Mouse (Mus musculus): ENCODE results near the gene Hnrnpc.

The Hnrnpc gene

DNA sequence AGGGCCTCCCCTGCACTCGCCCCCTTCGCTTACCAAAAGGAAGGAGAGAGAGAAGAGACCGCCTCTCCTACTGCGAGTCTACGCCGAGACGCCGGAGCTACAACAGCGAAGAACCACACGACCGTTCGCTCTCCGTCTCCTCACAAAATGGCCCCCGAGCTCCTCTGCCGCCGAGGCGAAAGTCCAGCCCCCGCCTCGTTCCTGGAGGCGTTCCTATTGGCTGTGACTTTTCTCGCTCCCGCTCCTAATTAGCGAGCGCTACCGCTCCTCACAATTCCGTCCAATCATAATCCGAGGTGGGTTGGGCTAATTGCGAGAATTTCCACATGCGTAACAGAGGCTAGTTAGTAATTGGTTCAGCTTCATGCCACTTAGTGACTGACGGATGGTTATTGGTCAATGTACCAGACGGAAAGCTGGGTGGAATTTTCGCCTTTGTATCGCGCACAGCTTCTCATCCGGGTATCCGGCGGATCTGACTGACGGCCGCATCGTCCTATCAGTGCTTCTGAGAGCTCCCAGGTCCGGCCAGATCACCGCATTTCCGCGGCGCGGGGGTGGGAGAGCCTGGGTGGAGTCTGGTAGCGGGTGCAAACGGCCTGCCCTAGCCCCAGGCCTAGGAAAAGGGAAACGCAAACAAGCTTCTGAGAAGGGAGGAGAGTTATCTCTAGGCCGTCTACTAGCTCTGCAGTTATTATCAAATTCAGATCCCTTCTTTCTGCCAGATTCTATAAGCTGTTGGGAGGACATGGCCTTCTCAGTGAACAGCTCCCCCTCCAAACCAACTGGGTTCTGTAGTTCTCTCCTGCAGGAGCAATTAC is at the start of gene Hnrnpc:
Gene Hnrnpc, minus strand, starts transcription at position 173 of the 821 bp plus-strand sequence.
- DNase-seq, result peak; percentile 100

DNA sequence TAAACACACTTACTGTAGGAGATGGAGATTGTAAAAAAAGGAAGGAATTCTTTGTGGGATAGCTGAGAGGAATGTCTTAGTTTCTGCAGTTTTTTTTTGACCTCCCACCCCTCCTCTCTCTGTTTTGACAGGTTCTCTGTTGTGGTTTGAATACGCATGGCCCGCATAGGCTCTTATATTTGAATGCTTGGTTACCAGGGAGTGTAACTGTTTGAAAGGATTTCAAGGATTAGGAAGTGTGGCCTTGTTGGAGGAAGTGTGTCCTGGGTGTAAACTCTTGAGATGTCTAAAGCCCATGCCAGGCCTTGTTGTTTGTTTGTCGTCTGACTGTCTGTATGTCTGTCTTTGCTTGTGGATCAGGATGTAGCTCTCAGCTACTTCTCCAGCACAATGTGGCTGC is 48.8 kb upstream of the Hnrnpc start:
- no peak for DNase-seq

DNA sequence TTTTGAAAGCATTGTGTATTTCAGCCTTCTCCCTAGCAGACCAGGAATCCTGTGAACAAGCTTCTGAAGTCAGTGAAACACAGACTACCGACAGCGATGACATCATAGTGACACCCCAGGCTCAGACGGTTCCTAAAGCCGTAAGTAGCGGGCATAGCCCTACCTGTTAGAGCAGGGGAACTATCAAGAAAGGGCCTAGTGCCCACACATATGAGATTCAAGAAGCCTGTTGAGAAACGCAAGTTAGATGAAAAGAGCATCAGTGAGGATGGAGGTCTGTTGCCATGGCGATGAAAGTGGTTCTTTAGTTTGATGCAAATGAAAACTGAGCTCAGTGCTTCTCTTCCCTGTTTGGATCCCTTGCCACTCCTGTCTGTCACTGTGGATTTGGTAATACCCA is 48.4 kb upstream of the Hnrnpc start:
- no peak for DNase-seq

- DNase-seq, result no peak
Observed at GRCm38 (mm10) chr14:52149888-52150287, 46.1 kb upstream of the Hnrnpc start.

DNA sequence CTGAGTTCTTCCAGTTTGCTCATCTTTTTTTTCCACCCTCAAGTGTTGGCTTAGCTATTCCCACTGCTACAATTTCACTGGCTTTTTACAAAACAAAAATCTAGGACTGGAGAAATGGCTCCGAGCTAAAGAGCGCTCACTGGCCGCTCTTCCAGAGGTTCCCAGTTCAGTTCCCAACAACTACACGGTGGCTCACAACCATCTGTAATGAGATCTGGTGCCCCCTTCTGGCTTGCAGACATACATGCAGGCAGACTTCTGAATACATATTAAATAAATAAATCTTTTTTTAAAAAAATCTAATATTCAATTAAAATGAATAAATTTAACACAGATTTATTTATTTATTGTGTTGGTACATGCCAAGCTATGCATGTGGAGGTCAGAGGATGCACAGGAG is 42.7 kb upstream of the Hnrnpc start:
- peak in 1 of 2 experiments; percentile 22 for DNase-seq

DNA sequence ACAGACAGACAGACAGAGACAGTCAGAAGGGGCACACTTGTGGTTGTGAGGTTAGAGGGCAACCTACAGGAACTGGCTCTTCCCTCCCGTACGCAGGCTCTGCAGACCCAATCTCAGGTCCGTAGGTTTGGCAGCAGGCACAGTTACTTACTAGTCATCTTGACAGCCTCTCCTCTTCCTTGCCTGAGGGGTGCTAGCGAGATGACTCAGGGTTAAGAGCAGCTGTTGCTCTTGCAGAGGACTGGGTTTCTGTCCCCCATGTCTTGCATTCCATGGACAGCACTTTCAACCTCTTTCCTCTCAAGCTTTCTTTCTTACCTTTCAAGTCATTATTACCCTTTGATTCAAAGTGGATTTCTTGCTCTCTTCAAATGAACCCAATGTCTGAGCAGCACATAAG is 40.3 kb upstream of the Hnrnpc start:
- no peak for DNase-seq

DNA sequence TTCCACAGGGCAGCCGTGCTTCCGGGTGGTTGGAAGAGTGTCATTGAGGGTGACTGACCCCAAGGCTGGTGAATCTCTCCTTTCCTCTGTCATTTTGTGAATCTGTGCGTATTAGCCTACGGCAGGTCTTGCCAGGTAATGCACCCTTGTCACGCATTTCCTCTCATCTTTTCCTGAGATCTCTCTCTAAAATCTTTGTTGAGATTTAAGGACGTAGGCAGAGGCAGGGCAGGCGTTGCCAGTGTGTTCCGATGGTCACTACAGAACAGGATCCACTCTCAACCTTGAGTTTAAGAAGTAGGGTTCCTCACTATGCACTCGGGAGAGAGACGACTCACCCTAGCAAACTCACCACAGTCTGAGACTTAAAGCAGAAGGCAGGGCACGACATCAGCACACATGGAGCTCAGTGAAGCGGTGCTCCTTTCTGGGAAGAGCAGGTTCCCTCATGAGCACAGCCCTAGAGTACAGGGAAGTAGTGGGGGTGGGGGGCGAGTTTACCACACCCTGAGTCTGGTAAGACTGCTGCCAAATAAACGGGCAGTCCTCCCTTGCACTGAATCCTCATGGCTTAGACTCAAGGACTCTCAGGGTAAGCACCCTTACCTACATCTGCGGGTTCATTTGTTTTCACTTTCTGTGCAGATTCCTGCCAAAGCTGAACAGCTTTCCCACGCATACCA is 37.8 kb upstream of the Hnrnpc start:
- no peak for DNase-seq

DNA sequence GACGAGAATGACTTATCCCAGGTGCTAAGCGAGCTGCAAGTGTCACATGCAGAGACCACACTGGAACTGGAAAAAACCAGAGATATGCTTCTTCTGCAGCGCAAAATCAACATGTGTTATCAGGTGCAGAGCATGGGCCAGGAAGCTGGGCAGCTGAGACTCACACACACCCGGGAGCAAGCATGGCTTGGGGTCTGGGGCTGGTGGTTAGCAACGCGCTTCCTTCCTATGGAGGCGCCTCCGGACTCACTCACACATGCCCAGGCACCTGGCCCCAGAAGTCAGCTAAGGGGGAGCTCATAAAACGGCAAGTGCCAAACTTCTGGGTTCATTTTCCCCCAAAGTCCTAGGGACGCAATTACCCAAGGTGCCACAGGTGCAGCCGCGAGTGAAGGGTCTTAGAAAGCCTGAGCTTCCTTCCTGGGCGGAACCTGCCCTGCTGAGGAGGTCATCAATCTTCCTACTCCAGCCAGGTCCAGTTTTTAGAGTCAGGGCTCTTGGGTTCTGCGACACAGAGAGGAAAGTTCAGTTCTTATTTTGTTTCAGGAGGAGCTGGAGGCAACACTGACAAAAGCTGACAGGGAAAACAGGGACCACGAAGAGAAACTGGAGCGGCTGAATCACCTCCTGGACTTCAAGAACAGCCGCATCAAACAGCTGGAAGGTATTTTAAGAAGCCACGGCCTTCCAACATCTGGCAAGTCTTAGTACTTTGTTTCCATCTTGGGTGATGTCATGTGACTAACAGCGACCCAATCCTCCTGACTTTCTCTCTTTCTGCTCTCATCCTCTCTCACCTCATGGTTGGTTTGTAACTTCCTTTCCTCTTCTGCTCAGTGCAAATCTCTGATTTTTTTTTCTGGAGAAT is 37.0 kb upstream of the Hnrnpc start:
- DNase-seq, result no peak

DNA sequence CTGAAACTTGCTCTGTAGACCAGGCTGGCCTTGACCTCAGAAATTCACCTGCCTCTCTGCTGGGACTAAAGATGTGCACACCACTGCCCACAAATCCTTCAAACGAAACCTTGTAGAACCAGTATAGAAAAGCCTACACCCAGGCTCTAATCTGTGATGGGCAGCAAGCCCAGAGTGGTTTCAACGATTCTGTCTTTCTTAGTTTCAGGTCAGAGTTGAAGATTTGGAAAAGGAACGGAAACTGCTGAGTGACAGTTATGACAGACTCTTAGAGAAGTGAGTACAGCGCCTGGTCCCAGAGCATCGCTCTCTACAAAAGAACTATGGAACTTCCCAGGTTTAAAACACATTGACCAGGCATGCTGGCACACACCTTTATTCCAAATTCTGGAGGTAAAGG is 29.8 kb upstream of the Hnrnpc start:
- DNase-seq, result no peak

- DNase-seq, result no peak
Observed at GRCm38 (mm10) chr14:52124636-52125035, 20.8 kb upstream of the Hnrnpc start.

DNA sequence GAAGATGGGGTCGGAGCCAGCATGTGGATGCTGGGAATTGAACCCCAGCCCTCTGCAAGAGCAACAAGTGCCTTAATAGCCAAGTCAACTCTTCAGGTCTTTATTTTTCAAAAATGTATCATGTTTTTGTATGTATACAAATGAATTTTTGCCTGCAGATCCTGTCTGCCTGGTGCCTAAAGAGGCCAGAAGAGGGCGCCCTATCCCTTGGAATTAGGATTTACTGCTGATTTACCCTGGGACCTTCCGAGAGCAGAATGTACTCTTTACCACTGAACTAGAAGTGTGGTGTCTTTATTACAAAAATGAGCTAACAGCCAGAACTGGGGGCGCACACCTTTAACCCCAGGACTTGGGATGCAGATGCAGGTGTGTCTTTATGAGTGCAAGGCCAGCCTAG is 20.1 kb upstream of the Hnrnpc start:
- peak; percentile 75 to 85 for DNase-seq

GRCm38 (mm10) chr14:52120169-52120568 is 16.3 kb upstream of the Hnrnpc start:
- no peak for DNase-seq

GRCm38 (mm10) chr14:52118823-52119608 is 15.2 kb upstream of the Hnrnpc start:
- peak; percentile 75 to 80 for DNase-seq

DNA sequence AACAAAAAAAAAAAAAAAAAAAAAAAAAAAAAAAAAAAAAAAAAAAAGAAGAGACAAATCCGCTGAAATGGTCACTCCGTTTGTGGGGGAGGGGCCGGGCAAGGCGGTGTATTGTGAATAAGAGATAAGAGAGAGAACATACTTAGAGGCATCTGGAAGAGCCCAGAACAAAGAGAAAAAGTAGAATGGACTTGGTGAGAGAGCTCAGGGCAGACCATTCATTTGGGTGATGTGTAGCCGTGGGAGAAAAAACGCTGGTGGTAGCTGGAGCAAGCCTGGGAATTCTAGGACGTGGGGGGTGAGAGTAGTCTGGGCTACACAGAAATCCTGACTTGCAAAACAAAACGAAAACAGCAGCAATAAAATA is 14.6 kb upstream of the Hnrnpc start:
- peak in 1 of 2 experiments; percentile 30 for DNase-seq

- no peak for DNase-seq
Observed at GRCm38 (mm10) chr14:52117241-52117640, 13.4 kb upstream of the Hnrnpc start.

- DNase-seq, result no peak
Observed at GRCm38 (mm10) chr14:52114101-52114500, 10.3 kb upstream of the Hnrnpc start.

- no peak for DNase-seq
Observed at GRCm38 (mm10) chr14:52110346-52110745, 6.5 kb upstream of the Hnrnpc start, which contains the start of gene Rpgrip1. TSS of gene Rpgrip1 (plus strand) at chr14:52110704.

- no peak for DNase-seq
Observed at GRCm38 (mm10) chr14:52108025-52108424, 4.2 kb upstream of the Hnrnpc start.

DNA sequence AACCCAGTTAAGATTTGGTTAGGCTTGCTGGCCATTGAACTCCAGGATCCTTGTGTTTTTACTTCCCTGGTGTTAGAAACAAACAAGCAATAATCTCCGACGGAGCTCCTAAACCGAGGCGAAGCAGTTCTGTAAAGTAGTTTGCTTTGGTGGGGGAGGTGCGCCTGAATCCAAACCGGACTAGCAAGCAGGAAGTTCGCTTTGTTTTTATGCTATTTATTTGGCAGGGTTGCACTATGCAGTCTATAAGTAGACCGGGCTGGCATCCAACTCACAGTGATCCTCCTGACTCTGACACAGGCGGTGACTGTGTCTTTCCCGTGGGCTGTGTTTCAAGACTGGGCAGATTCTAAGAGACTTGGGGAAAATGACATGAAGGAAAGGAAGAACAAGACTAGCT is 2.9 kb upstream of the Hnrnpc start:
- peak; percentile 69 to 83 for DNase-seq

GRCm38 (mm10) chr14:52105308-52105707 is 1.5 kb upstream of the Hnrnpc start:
- DNase-seq, result no peak

- DNase-seq, result no peak
Observed at GRCm38 (mm10) chr14:52104677-52105285, 953 bp upstream of the Hnrnpc start.

GRCm38 (mm10) chr14:52103474-52103855 is 363 bp downstream of the Hnrnpc start:
- no peak for DNase-seq

Measured in cerebellum, postnatal 25 days (tissue).